Mouse (Mus musculus) gastrocnemius, adult 2 months (tissue): Measurements from ENCODE around the gene Map4k3. TPM values are rescaled to one million over a fixed set of nuclear protein-coding genes. Genes with fewer than 3 reads are reported as not detected.
"Not testable (repeated sequence)": the region's sequence is repeated elsewhere in the genome, so short reads cannot be mapped to it uniquely, and the experiment has no call there.

Experiments
- DNase-seq: peaks from one replicate; pipeline ENCODE4 v3.0.0; 2022
- H3K27ac ChIP-seq: fragments of 200-600 bp; 2 replicates; pipeline ENCODE4 v1.8.1; 2022; ENCODE audit warnings: mild to moderate bottlenecking
- H3K4me3 ChIP-seq: fragments of 200-600 bp; 2 replicates; pipeline ENCODE4 v1.8.1; 2022; ENCODE audit warnings: mild to moderate bottlenecking, moderate library complexity
- CTCF ChIP-seq: fragments of 200-600 bp; IDR thresholded peaks from 2 replicates; pipeline ENCODE4 v1.8.1; 2022; ENCODE audit warnings: antibody characterized with exemption, mild to moderate bottlenecking, moderate library complexity
- intact Hi-C: fragments of 180-260 bp; cut with DNase I; formaldehyde crosslinking; loops from one replicate; pipeline ENCODE4 v1.15.1; 2025
- total RNA-seq, 2 experiments: library from RNA; stranded (reverse); gene quantifications; 2 replicates each; pipeline ENCODE4 v1.2.3; 2021

The Map4k3 gene
- total RNA-seq, 2 experiments from 2014 or later, result 11.9 to 17.5 TPM

DNA sequence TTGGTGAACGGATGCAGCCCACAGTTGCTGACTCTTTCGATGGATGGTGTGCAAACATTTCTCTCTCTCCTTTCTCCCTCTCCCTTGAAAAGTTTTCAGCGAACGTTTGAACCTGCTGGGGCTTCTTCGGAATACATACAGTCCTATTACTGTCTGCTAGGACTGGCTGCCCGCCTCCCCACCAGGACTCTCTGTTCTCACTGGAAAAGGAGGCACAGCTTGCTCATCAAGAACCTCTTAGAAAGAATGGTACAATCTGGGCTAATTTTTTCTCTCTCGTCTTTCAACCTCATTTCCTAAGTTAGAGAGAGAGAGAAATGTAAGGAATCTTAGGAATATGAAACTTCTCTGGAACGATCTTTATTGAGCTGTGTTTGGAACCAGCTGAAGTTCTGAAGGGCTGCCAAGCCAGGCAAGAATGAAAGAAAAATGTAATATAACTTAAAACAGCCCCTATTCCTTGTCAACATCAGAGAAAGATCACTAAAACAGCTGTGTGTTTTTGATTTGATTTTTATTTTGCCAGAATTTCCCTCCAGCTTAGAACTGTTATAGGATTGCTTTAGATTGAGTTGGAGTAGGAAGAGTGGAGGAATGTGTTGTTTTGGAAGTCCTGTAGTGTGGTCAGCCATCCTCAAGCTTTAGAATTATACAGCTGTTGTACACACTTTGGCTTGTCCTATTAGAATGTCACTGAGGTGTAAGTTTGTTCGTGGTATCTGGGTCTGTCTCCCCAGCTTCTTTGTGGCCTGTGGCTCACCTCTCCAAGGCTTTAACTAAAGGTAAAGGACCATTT lies 27.0 kb upstream of the Map4k3 start:
- Histone ChIP-seq H3K27ac (peak overlapping the region; percentile 2), H3K4me3 (no peak overlapping the region)
- TF ChIP-seq CTCF, result no peak
- DNase-seq, result no peak
- intact Hi-C loops, result no loop called here

DNA sequence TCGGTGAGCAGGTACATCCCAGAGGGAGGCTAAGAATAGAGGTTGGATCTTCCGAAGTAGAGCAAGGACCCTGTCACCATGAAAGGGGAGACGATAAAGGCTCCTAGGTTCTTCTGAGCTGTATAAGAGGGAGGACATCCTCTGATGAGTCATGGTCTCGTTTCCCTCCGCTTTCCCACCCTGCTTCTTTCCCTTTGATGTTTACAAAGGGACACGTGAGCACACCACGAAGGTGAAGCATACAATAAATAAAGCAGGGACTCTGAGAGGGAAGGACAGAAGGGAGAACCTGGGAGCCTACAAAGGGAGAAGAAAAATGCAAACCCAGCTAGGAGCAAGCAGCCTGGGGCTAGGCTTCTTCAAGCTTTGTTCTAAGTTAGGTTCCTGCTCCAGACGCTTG lies 26.3 kb upstream of the Map4k3 start:
- H3K27ac ChIP-seq, result peak overlapping the region; percentile 2
- no peak for TF ChIP-seq CTCF
- no peak for DNase-seq
- no peak overlapping the region for H3K4me3 ChIP-seq
- intact Hi-C loops, result no loop called here

DNA sequence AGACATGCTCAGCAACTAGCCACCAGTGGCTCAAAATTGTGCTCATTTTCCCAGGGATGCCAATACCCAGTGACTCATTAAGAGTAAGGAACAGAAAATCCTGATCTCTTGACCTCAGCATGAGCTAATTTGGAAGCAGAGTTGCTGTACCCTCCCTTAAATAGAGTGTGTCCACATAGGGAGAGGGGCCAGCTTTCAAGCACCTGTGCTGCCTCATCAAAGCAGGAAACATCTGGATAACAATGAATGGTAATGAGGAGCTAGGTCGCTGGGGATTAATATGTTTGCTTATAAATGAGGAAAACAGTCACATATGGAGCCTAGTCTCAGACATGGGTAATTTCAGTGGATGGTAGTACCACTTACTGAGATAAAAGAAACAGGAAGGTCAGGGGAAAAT lies 24.2 kb upstream of the Map4k3 start:
- Histone ChIP-seq H3K4me3 (no peak overlapping the region), H3K27ac (no peak overlapping the region)
- intact Hi-C loops, result no loop called here
- no peak for TF ChIP-seq CTCF
- DNase-seq, result no peak

DNA sequence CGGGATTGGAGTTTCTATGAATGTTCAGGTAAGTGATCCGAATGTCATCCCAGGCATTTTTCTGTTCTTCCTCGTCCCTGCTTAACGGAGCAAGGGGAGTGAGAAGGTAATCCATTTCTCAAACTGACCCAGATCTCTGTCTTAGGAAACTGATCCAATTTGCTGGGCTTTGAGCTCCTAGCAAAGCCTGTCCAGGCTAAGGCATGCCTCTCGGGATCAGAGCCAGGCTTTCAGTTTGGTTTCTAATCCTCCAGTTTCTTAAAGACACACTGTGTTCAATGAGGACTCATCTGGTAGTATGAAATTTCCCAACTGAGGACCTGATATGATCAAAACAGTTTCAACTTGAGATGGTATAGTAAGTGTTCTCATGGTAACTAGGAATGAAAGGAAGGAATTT lies 11.1 kb upstream of the Map4k3 start:
- intact Hi-C loops, result no loop called here
- Histone ChIP-seq H3K27ac (no peak overlapping the region), H3K4me3 (no peak overlapping the region)
- no peak for DNase-seq
- no peak for TF ChIP-seq CTCF

DNA sequence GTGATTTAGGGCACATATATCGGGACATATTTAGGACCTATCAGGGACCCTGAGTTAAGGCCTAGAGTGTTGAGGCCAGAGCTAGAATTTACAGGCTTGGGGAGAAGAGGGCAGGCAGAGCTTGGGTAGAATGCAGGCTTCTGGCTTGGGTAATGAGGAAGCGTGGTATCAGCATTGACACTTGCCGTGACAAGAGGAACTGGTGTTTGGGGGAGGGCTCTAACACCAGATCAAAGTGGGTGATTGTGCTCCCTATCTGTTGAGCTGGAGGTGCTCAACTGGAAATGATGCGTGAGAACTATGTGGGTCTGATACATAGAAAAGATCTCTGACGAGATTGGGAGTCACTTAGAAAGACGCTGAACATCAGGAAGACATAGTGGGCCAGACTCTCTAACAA lies 6.4 kb upstream of the Map4k3 start:
- no peak for DNase-seq
- TF ChIP-seq CTCF, result no peak
- Histone ChIP-seq H3K4me3 (no peak overlapping the region), H3K27ac (no peak overlapping the region)
- intact Hi-C loops, result no loop called here

DNA sequence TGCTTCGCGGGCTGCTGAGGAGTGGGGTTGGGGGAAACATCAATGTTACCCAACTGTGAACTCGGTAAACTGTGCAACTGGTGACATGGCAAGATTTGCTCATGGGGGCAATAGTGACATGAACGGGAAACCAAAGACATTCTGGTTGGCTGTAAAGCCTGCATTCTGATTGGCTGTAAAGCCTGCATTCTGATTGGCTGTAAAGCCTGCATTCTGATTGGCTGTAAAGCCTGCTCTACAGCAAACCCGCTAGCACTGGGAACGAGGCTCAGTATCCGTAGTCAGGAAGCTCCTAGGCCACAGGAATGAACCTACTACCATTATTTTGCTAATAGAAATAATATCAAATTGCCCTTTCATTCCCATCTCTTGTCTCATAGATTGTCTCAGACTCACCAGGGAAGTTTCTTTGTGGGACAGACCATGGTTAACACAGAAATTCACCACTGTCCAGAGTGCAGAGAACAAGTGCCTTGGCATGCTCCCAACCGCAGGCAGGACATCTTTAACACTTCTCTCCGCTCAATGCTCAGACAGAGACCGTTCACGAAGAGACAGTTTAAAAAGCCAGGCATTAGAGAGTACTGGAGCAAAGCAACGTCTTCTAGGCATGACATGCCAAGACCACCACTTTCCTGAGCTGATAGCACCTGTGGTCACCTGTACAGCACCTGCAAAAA lies 5.0 kb upstream of the Map4k3 start:
- no peak for DNase-seq
- intact Hi-C loops, result no loop called here

DNA sequence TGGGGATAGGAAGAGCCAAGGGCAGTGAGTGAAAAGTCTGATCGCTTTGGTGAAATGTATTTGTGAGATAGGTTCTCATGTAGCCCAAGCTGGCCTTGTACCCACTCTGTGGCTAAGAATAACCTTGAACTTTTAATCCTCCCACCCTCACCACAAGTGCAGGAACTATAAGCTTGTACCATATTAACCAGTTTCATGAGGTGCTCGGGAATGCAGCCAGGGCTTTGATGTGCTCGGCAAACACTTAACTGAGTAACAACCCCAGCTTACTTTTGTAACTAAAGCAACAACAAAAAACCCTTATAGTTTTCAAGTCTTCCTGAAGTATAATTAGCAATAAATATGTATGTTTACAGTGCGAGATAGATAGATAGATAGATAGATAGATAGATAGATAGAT lies 4.0 kb upstream of the Map4k3 start:
- intact Hi-C loops, result no loop called here
- no peak for TF ChIP-seq CTCF
- no peak overlapping the region for H3K4me3 ChIP-seq
- H3K27ac ChIP-seq, result no peak overlapping the region
- DNase-seq, result no peak

More for the DNA sequence above, 5.0 kb upstream of the Map4k3 start:
- no peak for TF ChIP-seq CTCF
- Histone ChIP-seq H3K4me3 (no peak overlapping the region), H3K27ac (no peak overlapping the region)

DNA sequence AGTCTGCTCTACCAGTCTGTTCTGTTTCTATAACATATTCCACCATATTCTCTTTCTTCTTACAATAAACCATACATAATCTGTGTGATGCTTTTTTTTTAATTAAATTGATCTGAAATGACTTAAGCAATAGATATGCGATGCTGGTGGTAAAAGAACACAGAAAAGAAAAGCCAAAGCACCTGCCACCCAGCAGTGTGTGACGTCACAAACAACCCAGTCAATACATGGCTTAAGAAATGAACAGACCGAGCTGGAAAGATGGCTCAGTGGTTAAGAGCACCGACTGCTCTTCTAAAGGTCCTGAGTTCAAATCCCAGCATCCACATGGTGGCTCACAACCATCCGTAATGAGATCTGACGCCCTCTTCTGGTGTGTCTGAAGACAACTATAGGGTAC lies 2.0 kb upstream of the Map4k3 start:
- H3K27ac ChIP-seq, intact Hi-C loops, DNase-seq, H3K4me3 ChIP-seq: not testable (repeated sequence)

DNA sequence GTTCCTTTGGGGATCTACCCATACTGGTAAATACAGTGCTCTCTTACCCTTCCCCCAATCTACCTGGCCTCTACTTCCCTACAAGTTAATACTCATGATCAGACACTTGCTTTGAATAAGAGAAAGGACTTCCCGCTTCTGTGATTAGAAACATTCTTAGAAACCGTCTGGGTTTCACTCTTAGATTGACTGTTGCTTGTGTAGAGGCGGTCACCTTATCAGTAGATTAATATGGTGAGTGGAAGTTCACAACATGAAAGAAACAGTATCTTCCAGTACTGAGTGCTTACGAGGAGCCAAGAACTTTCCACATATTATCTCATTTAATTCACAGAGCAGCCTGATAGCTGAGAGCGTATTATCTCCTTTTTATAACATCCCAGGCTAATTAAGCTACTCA lies 1.5 kb upstream of the Map4k3 start:
- no peak overlapping the region for H3K27ac ChIP-seq
- TF ChIP-seq CTCF, result no peak
- intact Hi-C loops, result loop anchor here (5.0 kb wide), 1 partner anchor 48 kb away; no protein-coding TSS in a partner anchor
- H3K4me3 ChIP-seq, result no peak overlapping the region
- DNase-seq, result no peak

DNA sequence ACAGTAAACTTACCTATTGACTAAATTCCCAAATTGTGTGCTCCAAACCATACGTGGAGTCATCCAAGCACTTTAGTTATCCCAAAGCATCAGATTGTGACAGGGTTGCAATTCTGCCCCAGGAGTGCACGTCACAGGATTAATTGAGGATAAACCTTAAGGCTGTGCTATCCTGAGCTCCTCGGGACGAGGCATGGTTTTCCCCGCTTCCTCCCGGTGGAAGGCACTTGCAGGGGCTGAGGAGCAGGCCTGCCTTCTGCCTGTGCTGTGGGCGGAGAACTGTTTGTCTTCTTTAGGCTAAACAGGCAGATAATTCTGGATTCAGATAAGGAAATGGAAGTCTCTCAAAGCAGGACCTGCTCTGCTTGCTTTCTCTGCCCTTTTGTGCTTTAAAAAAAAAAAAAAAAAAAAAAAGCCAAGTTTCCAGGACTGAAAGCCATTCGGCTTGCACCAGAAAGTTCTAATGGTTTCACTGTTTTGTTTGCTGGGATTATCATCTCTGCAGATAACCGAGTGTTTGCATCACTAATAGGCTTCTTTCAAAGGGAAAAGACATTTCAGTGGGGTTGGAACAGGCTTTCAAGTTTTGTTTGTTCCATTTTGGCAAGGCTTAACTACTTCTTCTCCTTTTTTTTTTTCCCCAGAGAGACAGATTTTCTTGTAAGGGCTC lies 930 bp upstream of the Map4k3 start:
- no peak for DNase-seq
- peak overlapping the region; percentile 95 for H3K27ac ChIP-seq
- H3K4me3 ChIP-seq, result peak overlapping the region; percentile 93
- no peak for TF ChIP-seq CTCF
- intact Hi-C loops, result loop anchor here (5.0 kb wide), 1 partner anchor 47 kb away; no protein-coding TSS in a partner anchor

DNA sequence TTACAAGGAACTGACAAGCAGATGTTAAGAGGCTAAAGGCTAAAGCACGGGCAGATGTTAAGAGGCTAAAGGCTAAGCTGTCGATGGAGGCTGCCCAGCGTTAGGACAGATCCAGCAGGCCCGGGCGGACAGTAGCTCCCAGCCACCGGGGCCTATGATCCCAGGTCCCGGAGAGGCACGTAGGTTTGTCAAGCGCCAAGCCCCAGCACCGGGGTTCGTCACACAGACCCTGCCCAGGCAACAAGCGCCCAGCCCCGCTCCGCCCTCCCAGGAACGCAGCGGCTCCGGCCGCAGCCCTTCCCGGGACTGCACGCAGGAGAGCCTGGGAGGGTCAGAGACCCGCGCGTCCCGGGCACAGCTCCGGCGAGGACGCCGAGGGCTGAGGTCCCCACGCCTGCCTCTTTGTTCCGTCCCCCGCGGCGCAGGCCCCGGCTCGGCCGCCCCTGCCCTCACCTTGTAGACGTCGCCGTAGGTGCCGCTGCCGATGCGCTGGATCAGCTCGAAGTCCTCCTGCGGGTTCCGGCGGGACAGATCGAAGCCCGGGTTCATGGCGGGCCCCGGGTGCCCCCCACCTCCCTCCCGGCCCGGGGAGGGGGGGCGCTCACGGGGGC lies 839 bp downstream of the Map4k3 start:
- TF ChIP-seq CTCF, result no peak
- peak overlapping the region; percentile 95 for H3K27ac ChIP-seq
- peak overlapping the region; percentile 93 for H3K4me3 ChIP-seq
- peak; percentile 75 for DNase-seq
- intact Hi-C loops, result loop anchor here (5.0 kb wide), 1 partner anchor 45 kb away; no protein-coding TSS in a partner anchor

DNA sequence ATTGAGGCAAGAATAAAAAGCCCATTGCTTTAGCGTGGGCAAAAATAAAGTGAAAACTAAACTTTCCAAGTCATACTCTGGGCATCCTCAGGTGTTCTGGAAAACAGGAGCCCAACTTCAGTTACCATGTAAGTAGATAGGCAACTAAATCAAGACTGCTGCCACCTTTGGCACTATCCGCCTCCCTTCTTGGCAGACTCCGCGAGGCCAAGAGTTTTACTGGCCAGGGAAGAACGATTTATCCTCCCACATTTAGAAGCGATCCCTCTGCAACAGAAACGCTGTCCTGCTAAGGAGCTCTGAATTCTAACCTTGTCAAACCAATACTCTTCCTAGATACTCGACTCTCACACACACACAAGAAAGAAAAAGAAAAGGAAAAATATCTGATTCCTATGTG lies 1.5 kb downstream of the Map4k3 start:
- no peak for TF ChIP-seq CTCF
- intact Hi-C loops, result loop anchor here (5.0 kb wide), 1 partner anchor 45 kb away; no protein-coding TSS in a partner anchor
- peak; percentile 86 for DNase-seq
- peak overlapping the region; percentile 93 for H3K4me3 ChIP-seq
- peak overlapping the region; percentile 95 for H3K27ac ChIP-seq
